ENCODE assay signal across 8 mouse cellular contexts in genomic region chr2:160732420-160732995, GRCm38 (mm10). TPM values are rescaled to one million over a fixed set of nuclear protein-coding genes. Genes with fewer than 3 reads are reported as not detected.
DNase-seq lines count a peak whose midpoint lies in the region; ATAC-seq and TF ChIP-seq lines count a peak whose summit lies in the region.

No protein-coding gene starts in this region.

- no peak for TF ChIP-seq POLR2A in small intestine, adult 2 months (IDR thresholded peaks at IDR 0.05; ENCODE audit: low read depth, low read length)

- peaks cover 20% of the 10 kb centered on the region for H3K4me1 ChIP-seq in lung, embryonic 14.5 days (ENCODE audit: insufficient read depth)
- no peaks in the 10 kb centered on the region for H3K4me1 ChIP-seq in embryonic facial prominence, embryonic 11.5 days (ENCODE audit: control insufficient read depth, insufficient read depth, low read length)
- peaks cover 16% of the 10 kb centered on the region for H3K4me1 ChIP-seq in intestine, postnatal 0 days (replicated peaks; ENCODE audit: control insufficient read depth, insufficient read depth, low read length)
- H3K4me1 ChIP-seq in small intestine, adult 2 months (ENCODE audit: control insufficient read depth, insufficient read depth, insufficient read length, low read length), result peaks cover 16% of the 10 kb centered on the region

- peak overlapping the region; percentile 99 for H3K9ac ChIP-seq in lung, embryonic 14.5 days
- peak overlapping the region; percentile 99 for H3K9ac ChIP-seq in embryonic facial prominence, embryonic 11.5 days (replicated peaks; ENCODE audit: low read length)
- peak overlapping the region; percentile 94 for H3K9ac ChIP-seq in intestine, postnatal 0 days (ENCODE audit: low read depth, low read length)

- H3K27me3 ChIP-seq in lung, embryonic 14.5 days (ENCODE audit: insufficient read depth, low read length), result no peaks in the 10 kb centered on the region
- H3K27me3 ChIP-seq in embryonic facial prominence, embryonic 11.5 days (ENCODE audit: control insufficient read depth, insufficient read depth, low read length), result no peaks in the 10 kb centered on the region
- H3K27me3 ChIP-seq in intestine, postnatal 0 days (replicated peaks; ENCODE audit: control insufficient read depth, insufficient read depth, low read length), result no peaks in the 10 kb centered on the region
- no peaks in the 10 kb centered on the region for H3K27me3 ChIP-seq in small intestine, adult 2 months (ENCODE audit: control insufficient read depth, insufficient read depth, low read length)

- TF ChIP-seq CTCF in lung, embryonic 14.5 days (IDR thresholded peaks at IDR 0.05; ENCODE audit: low read depth), result no peak
- no peak for TF ChIP-seq CTCF in intestine, postnatal 0 days (IDR thresholded peaks at IDR 0.05; ENCODE audit: low read depth)
- TF ChIP-seq CTCF in small intestine, adult 2 months (IDR thresholded peaks at IDR 0.05; ENCODE audit: extremely low read depth, insufficient read length, insufficient replicate concordance, low read depth, low read length), result no peak

- H3K27ac ChIP-seq in lung, embryonic 14.5 days (ENCODE audit: low read depth), result no peak overlapping the region
- H3K27ac ChIP-seq in embryonic facial prominence, embryonic 11.5 days (replicated peaks; ENCODE audit: low read depth, low read length), result no peak overlapping the region
- no peak overlapping the region for H3K27ac ChIP-seq in intestine, postnatal 0 days (ENCODE audit: low read depth, low read length)
- H3K27ac ChIP-seq in small intestine, adult 2 months (ENCODE audit: insufficient read depth, low read depth, low read length), result no peak overlapping the region; the same call in 1 of the 2 replicates

- no peaks in the 10 kb centered on the region for H3K9me3 ChIP-seq in lung, embryonic 14.5 days (ENCODE audit: low read depth, low read length)
- H3K9me3 ChIP-seq in embryonic facial prominence, embryonic 11.5 days (replicated peaks; ENCODE audit: control insufficient read depth, low read length), result no peaks in the 10 kb centered on the region
- no peaks in the 10 kb centered on the region for H3K9me3 ChIP-seq in intestine, postnatal 0 days (ENCODE audit: control insufficient read depth)

- no peak for DNase-seq in lung, embryonic 14.5 days
- no peak for DNase-seq in lung, postnatal 10 days
- no peak for DNase-seq in embryonic facial prominence, embryonic 11.5 days (ENCODE audit: low spot score)
- DNase-seq in retina, postnatal 1 day, result no peak
- no peak for DNase-seq in gastrocnemius, adult 18-20 months (ENCODE audit: low spot score)
- DNase-seq in adrenal gland, postnatal 14 days, result no peak

- WGBS in lung, embryonic 14.5 days, result 13% methylated on average over 9 of the region's 9 CpGs
- WGBS in embryonic facial prominence, embryonic 11.5 days, result 41% methylated on average over 8 of the region's 9 CpGs
- WGBS in intestine, postnatal 0 days, result 28% methylated on average over 9 of the region's 9 CpGs
- WGBS in small intestine, adult 2 months, result 40% methylated on average over 9 of the region's 9 CpGs

- H3K4me3 ChIP-seq in lung, embryonic 14.5 days (ENCODE audit: low read depth, low read length), result peak overlapping the region; percentile 92
- peak overlapping the region; percentile 89 for H3K4me3 ChIP-seq in embryonic facial prominence, embryonic 11.5 days (ENCODE audit: low read depth, low read length)
- H3K4me3 ChIP-seq in intestine, postnatal 0 days (ENCODE audit: low read depth, low read length), result peak overlapping the region; percentile 97
- H3K4me3 ChIP-seq in small intestine, adult 2 months (ENCODE audit: low read depth, low read length), result peak overlapping the region; percentile 99

- peak overlapping the region; percentile 93 for H3K4me2 ChIP-seq in lung, embryonic 14.5 days
- H3K4me2 ChIP-seq in embryonic facial prominence, embryonic 11.5 days (ENCODE audit: low read depth, low read length), result peak overlapping the region; percentile 90
- H3K4me2 ChIP-seq in intestine, postnatal 0 days (replicated peaks; ENCODE audit: low read depth), result peak overlapping the region; percentile 95

- peaks cover 35% of the 10 kb centered on the region for H3K36me3 ChIP-seq in lung, embryonic 14.5 days (ENCODE audit: insufficient read depth)
- H3K36me3 ChIP-seq in embryonic facial prominence, embryonic 11.5 days (replicated peaks; ENCODE audit: control insufficient read depth, insufficient read depth, low read depth, low read length), result no peaks in the 10 kb centered on the region; the same call in 1 of the 2 replicates
- H3K36me3 ChIP-seq in intestine, postnatal 0 days (ENCODE audit: control insufficient read depth, insufficient read depth), result 0 out of 2 replicates have a peak, but pooled peaks cover 12% of the 10 kb centered on the region
- H3K36me3 ChIP-seq in small intestine, adult 2 months (ENCODE audit: control insufficient read depth, insufficient read depth, low read length), result no peaks in the 10 kb centered on the region

- no peak for ATAC-seq in lung, embryonic 14.5 days (ENCODE audit: insufficient read depth)
- no peak for ATAC-seq in embryonic facial prominence, embryonic 11.5 days (replicated peaks; ENCODE audit: insufficient number of reproducible peaks, low FRiP score, low TSS enrichment, low read depth)
- no peak for ATAC-seq in intestine, postnatal 0 days

RNA-seq across cellular contexts. Expression of gene Plcg1, which starts 1.4 kb away (rescaled TPM):
- 61.3 and 68.8 TPM in 2 replicates for polyA plus RNA-seq in lung, embryonic 14.5 days (2014; fragmentation: Nextera tagmentation; extraction: Ambion mirVana)
- polyA plus RNA-seq in embryonic facial prominence, embryonic 11.5 days (2014; fragmentation: Nextera tagmentation; extraction: Ambion mirVana), result 63.9 and 64.6 TPM in 2 replicates
- 10.9 and 13.3 TPM in 2 replicates for polyA plus RNA-seq in intestine, postnatal 0 days (2015; fragmentation: Nextera tagmentation; extraction: Ambion mirVana)
- 7.5 and 17.3 TPM in 2 replicates for polyA plus RNA-seq in small intestine, adult 2 months (2012; rRNA removed)
- 10 to 100 TPM; 17.3 to 18.0 TPM for total RNA-seq in gastrocnemius, adult 18-20 months (2021)
- 69.7 and 93.2 TPM in 2 replicates for total RNA-seq in adrenal gland, postnatal 14 days (2021)
